Mouse (Mus musculus) bone marrow, adult 2 months (tissue): Measurements from ENCODE around the gene Gabpb1.

Experiments used
- CTCF ChIP-seq: fragments of 200-500 bp; IDR thresholded peaks from 2 replicates; pipeline ENCODE4 v1.5.1; 2011; ENCODE audit warnings: low read length, control low read depth; ENCODE audit not compliant: control insufficient read depth, insufficient read depth
- POLR2A ChIP-seq: fragments of 200-500 bp; IDR thresholded peaks from 2 replicates; pipeline ENCODE4 v1.6.1; 2011; ENCODE audit warnings: low read depth, mild to moderate bottlenecking, control low read depth, low read length, borderline replicate concordance; ENCODE audit not compliant: control insufficient read depth

DNA sequence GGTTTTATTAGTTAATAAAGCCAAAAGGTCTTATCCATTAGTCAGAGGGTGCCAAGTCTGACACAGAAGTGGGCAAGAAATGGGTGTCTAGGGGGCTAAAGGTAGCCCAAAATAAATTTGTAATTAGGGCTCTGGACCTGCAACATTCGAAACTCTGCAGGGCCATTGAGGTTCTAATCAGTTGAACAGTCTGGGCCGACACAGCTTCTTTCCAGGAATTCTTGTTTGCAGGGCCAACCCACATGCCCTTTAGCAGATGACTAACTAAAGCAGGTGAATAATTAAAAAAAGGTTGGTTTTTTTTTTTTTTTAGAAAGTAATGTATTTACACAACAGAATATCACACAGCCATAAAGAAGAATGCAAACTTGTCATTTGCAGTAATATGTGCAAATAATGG, 53.7 kb downstream of the Gabpb1 start:
- no peak for TF ChIP-seq CTCF
- no peak for TF ChIP-seq POLR2A
